Mouse (Mus musculus) lung, postnatal 0 days (tissue): Measurements from ENCODE around the gene Bnc2. TPM values are rescaled to one million over a fixed set of nuclear protein-coding genes. Genes with fewer than 3 reads are reported as not detected.

Experiments
- ATAC-seq: fragments of 200-750 bp; cut with Nextera tagmentation; 2 replicates; pipeline ENCODE4 v1.8.0; 2017; ENCODE audit warnings: moderate library complexity
- DNase-seq: peaks from one replicate; pipeline ENCODE4 v3.0.0-alpha.2; 2016; ENCODE audit warnings: low spot score
- H3K27ac ChIP-seq: fragments of 300-500 bp; sonication (generic); 2 replicates; pipeline ENCODE4 v1.5.1; 2014; ENCODE audit warnings: antibody characterized with exemption, mild to moderate bottlenecking, low read length, mixed read lengths
- H3K27me3 ChIP-seq: fragments of 300-500 bp; sonication (generic); replicated peaks from 2 replicates; pipeline ENCODE4 v1.6.1; 2014; ENCODE audit warnings: low read length, mixed read lengths; ENCODE audit not compliant: insufficient read depth
- H3K36me3 ChIP-seq: fragments of 300-500 bp; sonication (generic); 2 replicates; pipeline ENCODE4 v1.6.1; 2014; ENCODE audit warnings: low read length, mixed read lengths; ENCODE audit not compliant: insufficient read depth
- H3K4me1 ChIP-seq: fragments of 300-500 bp; sonication (generic); 2 replicates; pipeline ENCODE4 v1.6.1; 2014; ENCODE audit warnings: antibody characterized with exemption, low read depth, low read length, mixed read lengths; ENCODE audit not compliant: insufficient read depth
- H3K4me2 ChIP-seq: fragments of 300-500 bp; sonication (generic); replicated peaks from 2 replicates; pipeline ENCODE4 v1.6.1; 2014; ENCODE audit warnings: low read depth, mild to moderate bottlenecking, low read length, moderate library complexity, mixed read lengths
- H3K4me3 ChIP-seq: fragments of 300-500 bp; sonication (generic); 2 replicates; pipeline ENCODE4 v1.5.1; 2014; ENCODE audit warnings: low read depth, low read length
- H3K9ac ChIP-seq: fragments of 300-500 bp; sonication (generic); replicated peaks from 2 replicates; pipeline ENCODE4 v1.6.1; 2014; ENCODE audit warnings: low read depth, mild to moderate bottlenecking
- H3K9me3 ChIP-seq: fragments of 300-500 bp; sonication (generic); 2 replicates; pipeline ENCODE4 v1.6.1; 2016; ENCODE audit warnings: low read length, mixed read lengths
- CTCF ChIP-seq: IDR thresholded peaks from 2 replicates; pipeline ENCODE4 v1.5.1; 2016; ENCODE audit warnings: antibody characterized with exemption, mild to moderate bottlenecking
- EP300 ChIP-seq: IDR thresholded peaks from 2 replicates; pipeline ENCODE4 v1.6.1; 2016; ENCODE audit warnings: antibody characterized with exemption, mild to moderate bottlenecking, control low read depth
- WGBS: fragments of 180-500 bp; shearing (Covaris S2); extraction: QIAGEN DNeasy Blood & Tissue Kit; methylation state at CpG from one replicate; pipeline ENCODE4 v1.1.7; 2014; 5-methylcytosine and 5-hydroxymethylcytosine counted together
- polyA plus RNA-seq: library from polyadenylated mRNA; unstranded; fragments of >200 nt; fragmentation: Nextera tagmentation; extraction: Ambion mirVana; gene quantifications from 2 replicates; pipeline ENCODE4 v1.2.1, GENCODE M21; 2015

Bnc2 gene
- polyA plus RNA-seq, 1 experiment from 2014 or later: 1.9 TPM

DNA sequence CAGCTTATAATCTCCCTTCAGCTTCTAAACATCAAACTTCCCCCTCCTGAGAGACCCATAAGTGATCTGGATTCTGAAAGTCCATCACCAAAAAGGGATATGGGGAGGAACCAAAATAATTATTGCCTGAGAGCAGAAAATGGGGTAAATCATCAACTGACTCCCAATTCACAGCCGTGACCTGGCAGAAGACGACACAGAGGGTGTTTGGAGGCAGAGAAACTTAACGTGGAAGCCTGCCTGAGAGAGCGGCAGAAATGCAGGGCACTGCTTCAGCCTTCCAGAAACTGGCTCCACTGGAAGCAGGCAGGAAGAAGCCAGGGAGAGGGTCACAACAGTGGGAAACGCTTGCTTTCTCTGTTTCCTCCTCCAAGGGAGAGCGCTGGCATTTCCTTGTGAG, 35.9 kb downstream of the Bnc2 start:
- Histone ChIP-seq H3K9ac (no peak overlapping the region), H3K4me3 (no peak overlapping the region), H3K36me3 (no peaks in the 10 kb centered on the region), H3K27ac (no peak overlapping the region), H3K9me3 (no peaks in the 10 kb centered on the region), H3K27me3 (no peaks in the 10 kb centered on the region), H3K4me2 (no peak overlapping the region), H3K4me1 (no peaks in the 10 kb centered on the region)
- TF ChIP-seq EP300 (no peak), CTCF (no peak)
- no peak for DNase-seq
- no peak for ATAC-seq
- 59% methylated on average over 6 of the region's 6 CpGs for WGBS

DNA sequence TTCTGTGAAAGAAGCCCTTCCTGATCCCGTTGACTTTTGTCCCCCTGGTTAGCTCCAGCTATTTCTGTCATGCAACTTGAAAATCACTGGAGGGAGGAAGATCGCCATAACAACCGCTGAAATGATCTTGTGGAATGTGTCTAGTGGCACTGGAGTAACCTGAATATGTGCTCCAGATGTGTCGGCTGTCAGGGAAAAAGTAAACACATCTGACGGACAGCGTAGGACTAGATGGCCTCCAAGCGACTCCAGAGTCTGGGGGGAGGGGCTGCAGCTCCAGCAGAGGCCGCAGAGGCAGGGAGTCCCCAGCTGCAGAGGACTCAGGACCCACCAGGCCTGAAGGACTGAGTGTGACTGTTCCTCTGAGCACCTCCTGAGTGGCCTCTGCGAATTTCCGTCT, 37.4 kb downstream of the Bnc2 start:
- no peak overlapping the region for H3K27ac ChIP-seq
- DNase-seq: peak; percentile 65
- H3K9ac ChIP-seq: no peak overlapping the region
- no peaks in the 10 kb centered on the region for H3K36me3 ChIP-seq
- 3% methylated on average over 10 of the region's 10 CpGs for WGBS
- H3K4me2 ChIP-seq: peak overlapping the region; percentile 46
- ATAC-seq: peak; percentile 87
- no peaks in the 10 kb centered on the region for H3K9me3 ChIP-seq
- H3K4me1 ChIP-seq: no peaks in the 10 kb centered on the region
- no peaks in the 10 kb centered on the region for H3K27me3 ChIP-seq
- TF ChIP-seq CTCF (no peak), EP300 (0 out of 2 replicates have a peak, but pooled peaks have one; percentile 20)
- no peak overlapping the region for H3K4me3 ChIP-seq

DNA sequence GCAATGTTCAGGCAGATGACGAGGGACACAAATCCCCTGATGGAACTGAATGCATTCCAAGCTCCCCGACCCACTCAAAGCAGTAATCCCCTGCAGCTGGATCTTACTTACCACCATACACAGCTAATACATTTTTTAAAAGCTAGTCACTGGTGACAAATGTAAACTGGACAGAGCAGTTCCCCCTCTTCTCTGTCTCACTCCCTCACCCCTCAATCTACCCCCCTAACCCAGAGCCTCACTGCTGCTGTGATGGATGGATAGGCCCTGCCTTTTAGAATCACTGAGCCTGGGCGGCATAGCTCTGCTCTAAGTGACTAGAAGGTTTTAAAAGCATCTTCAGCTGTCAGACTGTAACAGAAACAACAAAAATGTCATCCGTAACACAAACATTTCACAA, 40.3 kb downstream of the Bnc2 start:
- Histone ChIP-seq H3K27ac (no peak overlapping the region), H3K4me2 (no peak overlapping the region), H3K27me3 (no peaks in the 10 kb centered on the region), H3K4me1 (no peaks in the 10 kb centered on the region), H3K36me3 (no peaks in the 10 kb centered on the region), H3K4me3 (no peak overlapping the region), H3K9ac (no peak overlapping the region), H3K9me3 (no peaks in the 10 kb centered on the region)
- no peak for ATAC-seq
- WGBS: 51% methylated on average over 4 of the region's 4 CpGs
- DNase-seq: no peak
- no peak for TF ChIP-seq CTCF
- no peak for TF ChIP-seq EP300

DNA sequence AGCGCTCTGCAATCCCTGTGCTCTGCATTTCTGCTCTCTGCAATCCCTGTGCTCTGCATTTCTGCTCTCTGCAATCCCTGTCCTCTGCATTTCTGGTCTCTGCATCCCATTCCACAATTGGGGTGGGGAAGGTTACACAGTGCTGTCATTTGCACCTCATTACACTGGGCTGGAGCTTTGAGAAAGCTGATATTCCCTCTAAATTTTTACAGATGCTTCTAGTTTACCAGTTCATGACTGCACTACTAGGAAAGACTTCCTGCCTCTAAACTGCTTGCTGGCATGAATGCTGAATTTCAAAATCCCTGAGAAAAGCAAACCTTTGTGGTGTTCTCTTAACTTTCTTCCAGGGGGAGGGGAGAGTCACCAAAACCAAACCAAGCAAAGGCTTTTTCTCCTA, 41.1 kb downstream of the Bnc2 start:
- ATAC-seq (peak; percentile 17; the same call in 1 of the 2 replicates), DNase-seq (peak; percentile 27)
- Histone ChIP-seq H3K27me3 (no peaks in the 10 kb centered on the region), H3K4me3 (no peak overlapping the region), H3K27ac (peak overlapping the region; percentile 5; the same call in 1 of the 2 replicates), H3K36me3 (no peaks in the 10 kb centered on the region), H3K9me3 (no peaks in the 10 kb centered on the region), H3K9ac (no peak overlapping the region), H3K4me1 (no peaks in the 10 kb centered on the region), H3K4me2 (no peak overlapping the region)
- WGBS: 64% methylated on average over 1 of the region's 1 CpGs
- TF ChIP-seq EP300 (no peak), CTCF (no peak)

DNA sequence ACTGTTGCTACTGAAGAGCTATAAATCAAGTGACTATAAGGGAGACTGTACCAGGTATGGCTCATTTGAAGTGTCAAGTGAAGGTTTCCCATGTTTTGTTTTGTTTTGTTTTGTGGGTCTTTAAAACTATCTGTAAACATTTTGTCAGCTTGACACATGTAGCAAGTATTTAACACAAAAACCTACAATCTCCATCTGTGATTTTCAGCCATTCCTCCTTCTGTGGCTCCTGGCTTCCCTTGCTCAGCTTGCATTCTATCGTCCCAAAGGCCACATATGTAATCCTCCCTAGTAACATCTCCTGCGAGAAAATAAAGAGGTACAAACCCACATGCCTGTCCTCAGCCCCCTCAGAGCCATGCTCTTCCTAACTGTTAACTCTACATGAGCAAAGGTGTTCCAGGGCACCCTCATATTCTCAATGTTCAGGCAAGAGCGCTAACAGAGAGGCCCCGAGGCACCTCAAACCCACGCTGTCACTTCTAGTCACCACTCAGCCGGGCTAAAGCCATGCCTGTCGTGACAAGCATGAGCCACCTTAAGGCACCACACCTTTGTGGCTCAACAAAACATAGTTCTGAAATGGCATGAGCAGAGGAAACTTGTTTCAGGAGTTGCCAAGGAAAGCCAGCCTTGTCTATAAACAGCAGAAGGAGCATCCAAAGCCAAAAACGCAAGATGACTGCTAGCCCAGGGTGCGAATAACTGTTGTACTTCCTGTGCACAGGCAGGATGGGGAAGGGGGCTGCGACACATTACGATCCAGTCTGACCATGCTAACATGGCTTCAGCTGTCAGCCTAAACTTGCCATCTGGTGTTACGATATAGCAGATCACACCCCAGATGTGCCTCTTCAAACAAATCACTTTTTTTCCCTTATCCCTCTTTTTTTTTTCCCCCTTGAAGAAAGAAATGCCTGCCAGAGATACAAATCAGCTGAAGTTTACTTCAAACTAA, 42.0 kb downstream of the Bnc2 start:
- TF ChIP-seq EP300 (no peak), CTCF (no peak)
- Histone ChIP-seq H3K9ac (no peak overlapping the region), H3K4me3 (no peak overlapping the region), H3K27ac (no peak overlapping the region), H3K4me2 (no peak overlapping the region), H3K4me1 (no peaks in the 10 kb centered on the region), H3K27me3 (no peaks in the 10 kb centered on the region), H3K9me3 (no peaks in the 10 kb centered on the region), H3K36me3 (no peaks in the 10 kb centered on the region)
- ATAC-seq (no peak; the same call in 1 of the 2 replicates), DNase-seq (peak; percentile 51)
- 37% methylated on average over 12 of the region's 12 CpGs for WGBS

DNA sequence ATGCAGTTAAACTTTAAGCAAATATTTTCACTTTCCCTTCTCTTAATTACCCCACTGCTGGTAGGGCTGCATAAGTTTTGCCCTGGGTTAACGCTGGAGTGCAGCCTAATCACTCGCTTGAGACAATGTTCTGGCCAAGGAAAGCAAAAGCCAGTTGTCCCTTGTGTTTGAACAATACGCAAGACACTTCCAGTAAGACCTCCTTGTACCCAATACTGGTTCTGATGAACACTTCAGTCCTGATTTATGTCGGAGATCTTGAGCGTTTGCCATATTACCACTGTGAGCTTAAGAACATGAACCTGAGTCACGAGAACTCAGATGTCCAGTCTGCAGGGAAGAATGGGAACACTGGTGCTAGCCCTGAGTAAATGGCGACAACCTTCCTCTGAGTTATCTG, 47.5 kb downstream of the Bnc2 start:
- H3K27me3 ChIP-seq: no peaks in the 10 kb centered on the region
- no peaks in the 10 kb centered on the region for H3K9me3 ChIP-seq
- no peak overlapping the region for H3K27ac ChIP-seq
- DNase-seq: no peak
- no peak overlapping the region for H3K9ac ChIP-seq
- H3K4me2 ChIP-seq: no peak overlapping the region
- no peak overlapping the region for H3K4me3 ChIP-seq
- WGBS: 83% methylated on average over 7 of the region's 7 CpGs
- H3K36me3 ChIP-seq: no peaks in the 10 kb centered on the region
- no peak for ATAC-seq
- TF ChIP-seq EP300: no peak
- no peak for TF ChIP-seq CTCF
- H3K4me1 ChIP-seq: no peaks in the 10 kb centered on the region
